Mouse (Mus musculus): ENCODE measurements at regions not wholly inside any gene's neighbourhood (a gene's known extent, or its start where the extent isn't known, plus 50 kb on each side); places are given as distances from the start of the nearest gene placed in this dataset.
A peak's percentile ranks its signal among the peaks of the same experiment; 100 is the strongest.

- intact Hi-C loops (cut with DNase I) = no loop called here
- DNase-seq (ENCODE audit: low spot score in 2 of 2) = no peak
These were observed 60.3 kb downstream of the Snrpe start for GRCm38 (mm10) chr1:133549816-133550215.

DNA sequence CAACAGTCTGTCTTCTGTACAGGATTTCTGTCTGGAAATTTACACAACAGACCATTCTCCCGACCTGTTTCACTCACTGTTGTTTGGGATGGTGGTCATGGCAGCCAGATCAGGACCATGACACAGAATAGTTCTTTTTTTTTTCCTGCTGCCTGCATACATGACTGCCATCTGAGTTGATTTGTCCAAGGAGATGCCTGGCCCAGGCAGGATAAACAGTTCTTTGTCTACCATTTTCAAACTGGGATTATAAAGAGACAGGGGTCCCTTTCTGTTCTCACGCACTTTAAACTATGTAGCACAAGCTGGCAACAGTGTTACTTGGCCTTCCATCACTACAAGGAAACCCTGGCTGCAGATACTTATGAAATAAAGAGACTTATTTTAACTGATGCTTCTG, 61.1 kb downstream of the Snrpe start:
- intact Hi-C loops (cut with DNase I) = no loop called here
- no peak for DNase-seq (ENCODE audit: low spot score in 2 of 2)

- intact Hi-C loops (cut with DNase I) = no loop called here
- no peak for DNase-seq (ENCODE audit: low spot score in 2 of 2)
These were observed 62.5 kb downstream of the Snrpe start for GRCm38 (mm10) chr1:133547541-133547940.

DNA sequence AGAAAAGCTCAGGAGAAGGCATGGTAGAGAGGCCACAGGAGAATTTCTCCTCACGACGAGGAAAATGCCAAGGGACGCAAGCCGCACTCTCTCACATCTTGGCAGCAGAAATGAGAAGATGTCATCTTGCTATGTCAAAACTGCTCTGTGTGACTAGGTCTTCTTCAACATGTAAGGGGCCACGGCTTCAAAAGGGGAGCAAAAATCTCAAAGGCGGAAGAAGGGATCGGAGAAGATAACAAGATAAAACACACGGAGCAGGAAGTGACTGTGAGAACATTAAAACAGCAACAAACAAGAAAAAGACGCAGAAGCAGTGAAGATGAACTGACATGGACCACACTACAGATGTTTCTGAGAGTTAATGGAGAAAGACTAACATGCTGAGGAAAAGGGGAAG, 65.1 kb downstream of the Snrpe start:
- intact Hi-C loops (cut with DNase I) = no loop called here
- no peak for DNase-seq (ENCODE audit: low spot score in 2 of 2)

DNA sequence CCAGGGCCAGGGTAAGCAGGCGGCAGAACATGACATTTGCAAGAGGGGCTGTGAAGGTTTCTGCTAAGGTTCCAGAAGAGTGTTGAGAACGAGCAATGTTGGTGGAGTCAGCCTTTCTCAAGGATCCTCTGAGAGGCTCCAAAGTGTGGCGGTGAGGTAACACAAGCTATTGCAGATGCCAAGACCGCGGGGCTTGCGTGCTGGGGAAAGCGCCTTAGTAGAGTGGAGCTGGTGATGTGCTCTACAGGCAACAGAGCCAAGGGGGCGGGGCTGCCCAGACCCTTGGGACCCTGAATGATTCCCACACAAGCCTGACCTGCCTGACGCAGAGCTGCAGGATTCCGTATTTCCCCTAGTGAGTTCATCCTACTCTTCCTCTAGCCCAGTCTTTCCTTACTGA, 66.3 kb downstream of the Snrpe start:
- DNase-seq (ENCODE audit: low spot score in 2 of 2) = no peak
- intact Hi-C loops (cut with DNase I) = no loop called here

- intact Hi-C loops (cut with DNase I) = no loop called here
These were observed 67.9 kb downstream of the Snrpe start for GRCm38 (mm10) chr1:133541996-133542775.

GRCm38 (mm10) chr1:133530698-133531097, 79.4 kb downstream of the Snrpe start:
- no peak for DNase-seq (ENCODE audit: low spot score in 2 of 2)
- intact Hi-C loops (cut with DNase I) = no loop called here

More at GRCm38 (mm10) chr1:133541996-133542775, 67.9 kb downstream of the Snrpe start:
- DNase-seq (ENCODE audit: low spot score in 2 of 2) = no peak

- intact Hi-C loops (cut with DNase I) = no loop called here
These were observed 80.3 kb downstream of the Snrpe start for GRCm38 (mm10) chr1:133529817-133530216.

DNA sequence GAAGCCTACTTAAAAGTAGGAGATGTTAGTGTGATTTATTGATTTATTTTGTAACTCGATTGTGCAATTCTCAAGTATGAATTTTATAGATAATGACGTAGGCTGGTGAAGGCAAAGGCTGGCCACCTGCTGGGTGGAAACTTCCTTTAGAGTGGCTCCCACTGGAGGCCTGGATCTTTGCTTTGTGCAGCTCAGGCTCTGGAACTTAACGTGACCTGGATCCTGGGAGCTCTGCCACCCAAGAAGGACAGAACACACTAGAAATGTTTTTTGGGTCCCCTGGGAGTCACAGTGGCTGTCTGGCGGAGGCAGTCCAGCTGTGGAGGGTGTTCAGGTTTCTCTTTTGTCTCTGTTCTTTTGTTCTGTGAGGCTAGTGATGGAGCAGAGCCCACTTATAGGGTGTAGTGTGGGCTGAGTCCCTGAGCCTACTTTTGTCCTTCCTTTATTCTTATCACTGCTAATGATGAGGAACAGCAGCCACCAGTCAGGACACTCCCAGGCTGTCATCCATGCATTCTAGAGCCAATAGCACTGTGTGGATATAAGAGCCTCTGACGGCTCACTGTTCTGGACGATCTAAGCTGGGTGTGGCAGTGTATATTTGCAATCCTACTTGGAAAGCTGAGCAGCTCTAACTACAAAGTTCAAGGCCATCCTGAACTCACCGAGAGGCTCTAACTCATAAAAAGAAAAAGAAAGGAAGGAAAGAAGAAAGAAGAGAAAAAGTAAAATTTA, 82.3 kb downstream of the Snrpe start:
- intact Hi-C loops (cut with DNase I) = no loop called here
- no peak for DNase-seq (ENCODE audit: low spot score in 2 of 2)

More at GRCm38 (mm10) chr1:133529817-133530216, 80.3 kb downstream of the Snrpe start:
- no peak for DNase-seq (ENCODE audit: low spot score in 2 of 2)

GRCm38 (mm10) chr1:133522825-133523224, 87.3 kb downstream of the Snrpe start:
- intact Hi-C loops (cut with DNase I) = no loop called here
- DNase-seq (ENCODE audit: low spot score in 2 of 2) = no peak

GRCm38 (mm10) chr1:133520652-133521051, 89.4 kb downstream of the Snrpe start:
- intact Hi-C loops (cut with DNase I) = no loop called here
- no peak for DNase-seq (ENCODE audit: low spot score in 2 of 2)

DNA sequence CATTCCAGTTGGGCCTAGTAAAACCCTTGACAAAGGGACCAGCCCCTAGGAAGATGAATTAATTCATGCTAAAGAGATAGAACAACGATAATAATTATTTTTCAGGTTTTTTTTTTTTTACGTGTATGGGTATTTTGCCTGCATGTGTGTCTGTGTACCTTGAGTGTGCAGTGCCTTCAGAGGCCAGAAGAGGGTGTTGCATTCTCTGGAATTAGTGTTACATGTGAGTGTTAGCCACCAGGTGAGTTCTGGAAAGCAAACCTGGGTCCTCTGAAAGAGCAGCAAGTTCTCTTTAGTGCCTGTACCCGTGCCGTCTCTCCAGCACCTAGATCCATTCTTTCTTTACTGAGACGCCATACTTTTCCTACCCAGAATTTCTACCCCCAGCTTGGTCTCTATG, 92.8 kb upstream of the Sox13 start:
- intact Hi-C loops (cut with DNase I) = no loop called here
- DNase-seq (ENCODE audit: low spot score in 2 of 2) = no peak

DNA sequence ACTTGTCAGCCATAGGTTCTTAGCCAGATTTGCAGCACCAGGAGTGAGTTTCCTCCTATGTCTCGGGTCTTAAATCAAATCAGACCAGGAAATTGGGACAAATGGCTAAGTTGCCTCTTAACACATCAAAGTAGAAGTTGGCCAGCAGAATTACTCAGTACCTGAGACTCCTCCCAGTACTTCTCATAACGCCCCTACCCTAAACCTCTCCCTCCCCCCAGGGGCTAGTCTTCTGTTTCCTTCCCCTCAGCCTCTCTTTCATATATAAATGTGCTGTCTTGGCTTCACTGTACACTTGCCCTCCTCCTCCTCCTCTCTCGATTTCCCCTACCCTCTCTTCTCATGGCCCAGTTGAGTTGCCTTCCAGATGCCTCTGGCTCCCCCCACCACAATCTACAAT, 79.9 kb upstream of the Sox13 start:
- intact Hi-C loops (cut with DNase I) = no loop called here
- no peak for DNase-seq (ENCODE audit: low spot score in 2 of 2)

DNA sequence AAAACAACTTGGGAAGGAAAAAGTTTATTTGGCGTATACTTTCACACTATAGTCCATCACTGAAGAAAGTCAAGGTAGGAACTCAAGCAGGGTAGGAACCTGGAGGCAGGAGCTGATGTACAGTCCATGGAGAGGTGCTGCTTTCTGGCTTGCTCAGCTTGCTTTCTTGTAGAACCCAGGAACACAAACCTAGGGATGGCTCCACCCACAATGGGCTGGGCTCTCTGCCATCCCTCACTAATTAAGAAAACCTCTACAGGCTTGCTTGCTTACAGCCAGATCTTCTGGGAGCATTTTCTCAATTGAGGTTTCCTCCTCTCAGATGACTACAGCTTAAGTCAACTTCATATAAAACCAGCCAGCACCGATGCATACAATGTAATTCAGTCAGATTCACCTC, 79.2 kb upstream of the Sox13 start:
- DNase-seq (ENCODE audit: low spot score in 2 of 2) = no peak
- intact Hi-C loops (cut with DNase I) = no loop called here

- DNase-seq (ENCODE audit: low spot score in 2 of 2) = no peak
- intact Hi-C loops (cut with DNase I) = no loop called here
These were observed 76.8 kb upstream of the Sox13 start for GRCm38 (mm10) chr1:133501016-133501415.

DNA sequence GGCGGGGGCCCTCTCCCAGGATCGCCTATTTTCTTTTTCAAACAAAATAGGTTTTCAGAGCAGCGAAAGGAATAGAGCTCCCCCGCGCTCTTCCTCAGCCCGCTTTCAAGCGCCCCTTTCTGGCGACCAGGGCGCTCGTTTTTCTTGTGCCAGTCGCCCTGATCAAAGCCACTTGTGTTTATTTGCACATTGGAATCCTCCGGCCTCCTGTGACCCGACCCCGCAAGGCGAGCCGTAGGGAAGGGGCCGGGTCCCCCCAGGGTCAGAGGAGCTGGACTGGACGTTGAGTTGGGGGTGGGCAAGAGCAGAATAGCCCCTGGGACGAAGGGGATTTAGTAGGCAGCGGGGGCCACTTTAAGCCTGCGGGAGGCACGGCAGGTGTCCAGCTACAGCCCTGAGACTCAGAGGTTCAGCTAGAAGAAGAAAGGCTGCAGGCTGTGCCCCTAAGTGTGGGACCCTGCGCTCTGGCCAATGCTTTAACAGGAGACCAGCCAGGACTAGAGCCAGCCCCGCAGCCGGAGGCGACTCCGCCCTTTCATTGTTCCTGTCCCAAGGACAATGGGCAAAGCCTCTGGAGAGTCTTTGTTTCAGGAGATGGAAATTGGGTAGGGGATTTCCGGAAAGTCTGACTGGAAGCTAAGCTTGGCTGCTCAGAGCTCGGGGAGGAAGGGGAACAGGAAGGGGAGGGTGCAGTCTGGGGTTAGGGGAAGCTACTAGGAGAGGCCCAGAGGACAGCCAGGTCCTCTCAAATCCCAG, 69.0 kb upstream of the Sox13 start:
- intact Hi-C loops (cut with DNase I) = loop anchor here (10.0 kb wide), 1 partner anchor 68 kb away; the partner anchor contains the start of gene Sox13
- DNase-seq (ENCODE audit: low spot score in 2 of 2) = peak; percentile 6

DNA sequence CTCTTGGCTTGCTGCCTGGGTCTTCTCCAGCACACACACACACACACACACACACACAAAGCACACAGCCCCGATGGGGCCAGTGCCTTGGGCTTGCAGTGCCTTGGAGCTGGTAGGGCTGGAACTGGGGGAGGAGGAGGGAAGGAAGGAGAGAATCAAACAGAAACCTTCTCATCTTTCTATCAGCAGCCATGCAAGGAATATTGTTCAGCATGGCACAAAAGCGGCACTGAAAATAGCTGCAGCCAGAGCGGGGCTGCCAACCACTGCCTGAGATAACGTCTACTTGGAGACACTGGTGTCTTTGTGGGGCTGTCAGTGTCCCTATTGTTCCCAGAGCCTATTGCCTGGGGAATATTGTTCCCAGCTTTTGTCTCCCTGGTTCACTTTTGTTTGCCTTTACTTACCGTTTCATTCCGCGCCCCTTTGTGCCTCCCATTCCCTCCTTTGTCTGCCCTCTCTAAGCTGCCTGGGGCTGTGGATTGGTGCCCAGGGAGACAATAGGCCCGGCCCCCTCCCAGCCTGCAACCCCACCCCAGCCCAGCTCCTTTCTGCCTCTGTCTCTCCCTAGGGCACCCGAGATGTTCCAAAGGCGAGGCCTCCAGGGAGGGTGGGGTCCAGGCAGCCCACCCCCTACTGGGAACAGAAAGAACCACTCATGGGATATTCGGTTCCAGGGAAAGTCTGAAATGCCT, 68.3 kb upstream of the Sox13 start:
- peak; percentile 15 to 22 for DNase-seq (ENCODE audit: low spot score in 2 of 2)
- intact Hi-C loops (cut with DNase I) = loop anchor here (10.0 kb wide), 1 partner anchor 68 kb away; the partner anchor contains the start of gene Sox13

- intact Hi-C loops (cut with DNase I) = loop anchor here (10.0 kb wide), 1 partner anchor 67 kb away; the partner anchor contains the start of gene Sox13
- no peak for DNase-seq (ENCODE audit: low spot score in 2 of 2)
These were observed 67.7 kb upstream of the Sox13 start for GRCm38 (mm10) chr1:133491857-133492290.

DNA sequence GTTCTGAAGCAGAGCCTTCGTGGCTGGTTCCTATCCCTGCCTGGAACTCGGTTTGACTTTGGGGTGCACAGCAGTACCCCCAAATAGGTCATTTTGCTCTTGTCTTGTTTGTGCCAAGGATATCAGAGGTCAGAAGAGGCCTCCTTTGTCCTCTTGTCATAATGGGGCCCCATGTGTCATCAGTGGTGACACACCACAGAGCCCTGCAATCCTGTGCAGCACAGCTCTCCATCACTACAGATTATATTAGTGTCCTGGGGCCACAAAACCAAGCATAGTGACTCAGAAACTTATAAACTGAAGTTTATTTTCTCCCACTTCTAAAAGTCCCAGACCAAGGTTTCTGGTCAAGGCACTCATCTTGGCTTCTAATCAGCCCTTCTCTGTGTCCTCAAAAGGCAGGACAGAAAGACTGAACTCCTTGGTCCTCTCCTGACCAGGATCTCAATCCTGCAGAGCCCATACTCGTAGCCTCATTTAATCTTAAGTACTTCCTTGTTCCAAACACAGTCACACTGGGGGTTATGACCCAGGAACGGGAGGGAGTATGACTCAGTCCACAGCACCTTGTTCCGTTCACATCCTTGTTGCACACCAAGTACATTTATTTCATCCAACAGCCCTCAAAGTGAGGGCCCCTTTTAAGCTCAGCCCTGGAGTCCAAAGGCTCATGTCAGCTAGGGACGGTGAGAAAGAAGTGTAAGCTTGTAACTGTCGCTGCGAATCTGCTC, 63.2 kb upstream of the Sox13 start:
- intact Hi-C loops (cut with DNase I) = no loop called here
- no peak for DNase-seq (ENCODE audit: low spot score in 2 of 2)
